Mouse (Mus musculus) gonadal fat pad, adult 2 months (tissue): ENCODE measurements around the gene Lrig2. TPM values are rescaled to one million over a fixed set of nuclear protein-coding genes. Genes with fewer than 3 reads are reported as not detected.

ENCODE experiments used
- DNase-seq: peaks from one replicate; pipeline ENCODE4 v3.0.0-alpha.2; 2012; ENCODE audit warnings: low read depth
- polyA plus RNA-seq: library from polyadenylated mRNA; depleted of rRNA; stranded (reverse); fragments of >200 nt; gene quantifications from 2 replicates; pipeline ENCODE4 v1.2.3, GENCODE M21; 2012; rRNA removed

Gene Lrig2
- 10.4 and 10.5 TPM in 2 replicates for polyA plus RNA-seq

- DNase-seq: peak; percentile 84
These were observed at the start of gene Lrig2 for GRCm38 (mm10) chr3:104511538-104512423. TSS of gene Lrig2 (minus strand) at chr3:104511918.

DNA sequence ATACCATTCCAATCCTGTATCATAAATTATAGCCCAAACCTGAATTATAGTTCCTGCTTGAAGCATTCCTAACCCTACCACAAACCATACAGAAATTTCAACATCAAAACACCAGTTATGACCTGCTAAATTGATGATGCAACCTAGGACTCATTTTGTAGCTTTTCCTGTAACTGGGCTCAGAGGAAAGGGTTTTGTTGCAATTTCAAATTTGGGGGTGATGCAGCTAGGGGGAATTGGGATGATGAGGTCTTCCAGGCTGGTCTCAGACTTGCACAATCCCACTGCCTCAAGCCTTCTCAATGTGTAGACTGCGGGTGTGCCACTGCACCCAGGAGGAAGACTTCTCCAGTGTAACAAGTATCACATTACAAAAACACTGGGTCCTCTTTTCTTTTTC lies 44.9 kb upstream of the Lrig2 start:
- no peak for DNase-seq

DNA sequence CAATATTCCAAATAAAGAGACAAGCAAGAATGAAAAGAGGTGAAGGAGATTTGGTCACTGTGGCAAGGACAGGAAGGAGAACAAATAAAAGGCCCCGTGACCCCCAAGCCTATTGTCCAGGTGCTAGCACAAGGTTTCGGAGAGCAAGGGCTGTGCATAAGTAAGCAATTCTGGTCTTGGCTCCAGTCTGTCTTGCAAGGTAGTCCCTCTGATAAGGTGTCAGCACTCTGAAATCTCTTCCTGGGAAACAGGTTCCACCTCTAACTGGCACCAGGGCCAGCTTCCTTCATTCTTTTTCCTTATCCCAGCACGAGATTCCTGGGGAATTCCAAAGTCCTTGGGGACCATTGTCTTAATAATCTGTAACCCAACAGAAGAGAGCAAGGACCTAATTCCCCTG lies 38.9 kb upstream of the Lrig2 start:
- DNase-seq: no peak

DNA sequence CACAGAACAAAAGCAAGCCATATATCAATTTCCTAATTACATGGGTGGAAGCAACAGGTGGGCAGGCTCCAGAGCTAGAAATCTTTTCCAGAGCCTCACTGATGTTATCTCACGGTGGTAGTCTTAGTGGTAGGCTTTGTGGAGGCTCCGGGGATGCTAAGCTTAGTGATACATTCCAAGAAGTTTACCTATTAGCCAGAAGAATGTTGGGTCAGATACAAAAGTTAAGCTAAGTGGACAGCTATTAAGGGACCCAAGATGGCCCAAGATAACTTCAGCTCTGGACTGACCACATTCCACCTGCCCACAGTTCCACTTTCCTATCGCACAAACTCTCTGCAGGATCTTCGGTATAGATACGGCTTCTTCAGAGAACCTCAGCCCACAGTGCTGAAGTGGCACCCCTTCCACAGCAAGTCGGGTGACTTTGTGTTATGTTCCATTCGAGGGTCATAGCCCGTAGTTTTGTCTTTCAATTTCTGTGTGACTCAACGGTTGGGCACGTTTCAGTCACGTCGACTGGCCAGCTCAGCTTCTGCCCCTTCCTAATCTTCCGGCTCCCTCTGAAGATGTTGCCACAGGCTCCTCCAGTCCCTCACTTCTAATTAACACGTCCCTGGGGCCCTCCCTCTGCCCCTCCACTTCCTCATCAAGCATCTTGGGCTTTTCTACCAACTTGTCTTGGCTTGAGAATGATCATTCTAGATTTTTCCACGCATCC lies 36.8 kb upstream of the Lrig2 start:
- no peak for DNase-seq

DNA sequence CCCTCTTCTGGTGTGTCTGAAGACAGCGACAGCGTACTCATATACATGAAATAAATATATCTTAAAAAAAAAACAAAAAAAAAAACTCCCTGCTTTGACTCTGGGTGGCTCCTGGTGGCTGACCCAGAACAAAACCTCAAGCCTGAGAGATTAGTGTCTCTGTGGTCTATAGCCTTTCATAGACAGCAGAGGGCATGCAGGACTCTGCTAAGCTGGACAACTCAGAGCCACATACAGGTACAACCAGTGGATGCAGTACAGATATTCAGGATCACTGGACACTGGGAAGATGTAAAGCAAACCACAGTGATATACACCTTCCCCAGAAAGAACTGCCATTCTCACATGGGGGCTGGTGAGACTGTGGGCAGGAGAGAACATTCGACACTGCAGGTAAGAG lies 32.1 kb upstream of the Lrig2 start:
- DNase-seq: no peak

GRCm38 (mm10) chr3:104542065-104542429 lies 30.3 kb upstream of the Lrig2 start:
- no peak for DNase-seq

DNA sequence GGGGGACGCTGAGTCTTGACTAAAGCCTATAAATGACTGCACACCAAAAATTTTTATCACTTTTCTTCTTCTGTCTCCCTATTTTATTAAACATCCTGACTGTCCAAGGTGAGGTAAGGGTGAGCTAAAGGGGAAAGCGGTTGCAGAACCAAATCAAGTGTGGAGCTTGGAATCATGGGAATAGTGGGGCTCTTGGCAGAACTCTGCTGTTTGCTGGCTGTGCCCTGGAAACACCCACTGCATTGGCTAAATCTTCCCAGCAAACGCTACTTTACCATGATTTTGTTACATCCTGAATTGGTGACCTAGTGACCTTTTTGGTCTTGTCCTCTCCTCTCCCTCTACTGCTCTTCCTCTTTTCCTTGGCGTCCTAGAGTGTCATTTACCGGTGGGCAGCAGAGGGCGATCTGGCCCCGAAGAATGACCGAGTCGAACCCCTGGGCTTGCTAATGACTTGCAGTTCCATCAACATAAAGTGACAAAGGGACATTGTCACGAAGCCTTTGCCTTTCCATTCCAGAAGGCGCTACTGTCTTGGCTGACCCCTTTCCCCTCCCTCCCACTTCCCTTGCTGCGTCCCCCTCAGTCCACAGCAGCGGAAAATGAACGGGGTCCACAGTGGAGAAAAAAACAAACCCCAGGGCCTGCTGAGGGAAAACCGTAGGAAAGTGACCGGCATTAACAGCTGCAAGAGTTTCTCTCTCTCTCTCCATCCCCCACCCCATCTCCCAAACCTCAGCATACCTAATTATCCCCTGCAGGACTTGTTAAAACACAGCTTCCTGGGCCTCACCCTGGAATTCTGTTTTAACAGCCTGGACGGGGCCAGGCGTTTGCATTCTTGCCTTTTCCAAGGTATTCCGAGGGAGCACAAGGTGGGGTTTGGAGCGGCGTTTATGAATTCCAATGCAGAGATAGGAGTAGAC lies 29.7 kb upstream of the Lrig2 start:
- DNase-seq: peak; percentile 80

- peak; percentile 93 for DNase-seq
These were observed 28.9 kb upstream of the Lrig2 start for GRCm38 (mm10) chr3:104540480-104541138.

GRCm38 (mm10) chr3:104533223-104533622 lies 21.5 kb upstream of the Lrig2 start:
- no peak for DNase-seq

DNA sequence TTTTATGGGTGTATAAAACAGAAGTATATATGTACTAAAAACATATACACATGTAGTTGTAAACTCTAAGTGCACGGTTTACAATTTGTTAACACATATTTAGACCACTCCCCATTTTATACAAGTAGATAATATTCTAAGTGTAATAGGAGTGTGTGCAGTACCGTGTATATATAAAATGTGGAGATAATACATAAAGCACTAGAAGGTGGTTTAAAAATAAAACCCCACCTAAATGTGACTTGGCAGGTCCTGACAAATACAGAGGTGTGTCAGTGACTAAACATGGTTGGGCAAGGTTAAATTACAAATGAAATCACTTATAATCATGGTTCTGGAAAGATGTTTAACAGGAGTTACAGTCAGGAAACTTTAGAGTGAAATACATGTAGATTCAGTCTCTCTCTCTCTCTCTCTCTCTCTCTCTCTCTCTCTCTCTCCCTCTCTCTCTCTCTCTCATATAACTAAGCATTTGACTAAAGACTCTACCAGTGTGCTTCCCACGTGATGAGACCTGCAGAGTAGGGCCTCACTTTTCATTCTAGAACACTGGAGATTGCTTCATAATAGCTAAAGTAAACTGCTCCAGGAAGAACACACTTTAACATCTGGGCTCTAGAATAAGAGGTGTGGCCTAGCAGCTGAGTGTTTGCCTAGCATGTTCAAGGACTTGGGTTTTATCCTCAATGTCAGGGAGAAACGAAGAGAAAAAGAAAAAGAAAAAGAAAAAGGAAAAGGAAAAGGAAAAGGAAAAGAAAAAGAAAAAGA lies 14.6 kb upstream of the Lrig2 start:
- DNase-seq: no peak

- no peak for DNase-seq
These were observed 13.8 kb upstream of the Lrig2 start for GRCm38 (mm10) chr3:104525516-104525915.

GRCm38 (mm10) chr3:104525029-104525428 lies 13.3 kb upstream of the Lrig2 start:
- DNase-seq: no peak

DNA sequence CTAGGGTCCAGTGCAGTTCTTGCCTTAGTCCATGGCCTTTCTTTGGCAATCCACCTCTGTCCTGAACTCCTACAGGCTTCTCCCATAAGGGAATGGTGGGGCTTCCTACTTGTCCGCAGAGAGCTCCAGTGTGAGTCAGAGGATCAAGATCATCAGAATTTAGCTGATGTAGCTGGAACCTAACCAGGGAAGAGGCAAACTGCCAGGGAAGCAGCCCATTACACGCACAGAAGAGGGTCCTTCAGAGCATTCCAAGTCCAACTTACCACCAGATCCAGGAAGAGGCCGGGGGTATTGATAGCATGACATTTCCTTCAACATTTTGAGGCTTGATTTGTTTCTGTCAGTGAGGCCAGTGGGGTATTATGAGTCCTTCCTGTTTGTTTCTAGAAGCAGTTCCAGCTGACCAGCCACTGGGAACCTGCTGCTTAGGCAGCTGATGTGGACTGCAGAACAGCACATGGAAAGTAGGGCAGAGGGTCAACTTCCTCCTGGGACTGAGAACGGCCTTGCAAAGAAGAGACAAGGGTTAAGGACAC lies 11.7 kb upstream of the Lrig2 start:
- no peak for DNase-seq

DNA sequence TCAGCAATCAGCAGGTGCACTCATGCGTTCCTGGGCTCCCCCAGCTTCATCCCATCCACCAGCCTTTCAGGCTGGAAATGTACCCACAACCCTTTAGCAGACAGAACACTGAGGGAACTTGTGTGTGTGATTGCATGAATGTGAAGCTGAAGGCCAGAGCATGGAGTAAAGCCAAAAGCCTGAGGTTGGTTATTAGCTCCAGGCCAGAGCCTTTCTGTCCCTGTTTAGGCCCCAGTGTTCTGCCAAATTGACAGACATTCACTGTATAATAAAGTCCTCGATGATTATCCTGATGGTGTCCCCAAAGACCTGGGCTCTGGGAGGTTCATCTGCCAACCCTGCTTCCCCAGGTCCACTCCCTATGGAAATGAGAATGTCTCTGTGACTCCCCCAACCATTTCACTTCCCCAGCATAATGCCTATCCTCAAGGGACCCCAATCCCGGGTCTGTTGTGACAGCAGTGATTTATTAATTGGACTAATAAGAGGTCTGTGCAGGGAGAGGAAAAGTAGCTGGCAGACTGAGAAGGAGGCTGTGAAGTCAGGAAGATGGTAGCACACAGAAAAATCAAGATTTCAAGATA lies 9.7 kb upstream of the Lrig2 start:
- DNase-seq: no peak

GRCm38 (mm10) chr3:104520471-104520870 lies 8.8 kb upstream of the Lrig2 start:
- no peak for DNase-seq

GRCm38 (mm10) chr3:104518931-104519330 lies 7.2 kb upstream of the Lrig2 start:
- no peak for DNase-seq

- DNase-seq: no peak
These were observed 6.7 kb upstream of the Lrig2 start for GRCm38 (mm10) chr3:104518411-104518810.

DNA sequence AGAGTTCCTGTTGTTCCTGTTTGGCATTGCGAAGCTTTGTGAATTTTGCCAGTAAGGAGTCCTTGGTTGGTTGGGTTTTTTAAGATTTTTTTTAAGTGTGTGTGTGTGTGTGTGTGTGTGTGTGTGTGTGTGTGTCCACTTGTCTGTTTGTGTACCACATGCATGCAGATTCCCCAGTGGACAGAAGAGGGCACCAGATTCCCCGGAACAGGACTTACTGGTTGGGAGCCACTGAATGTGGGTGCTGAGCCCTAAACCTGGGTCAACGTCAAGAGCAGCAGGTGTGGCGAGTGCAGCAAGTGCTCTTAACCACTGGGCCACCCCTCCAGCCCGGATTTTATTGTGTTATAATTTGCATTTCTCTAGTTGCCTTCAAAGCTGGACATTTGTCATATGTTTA lies 5.4 kb upstream of the Lrig2 start:
- no peak for DNase-seq

GRCm38 (mm10) chr3:104514510-104514909 lies 2.8 kb upstream of the Lrig2 start:
- no peak for DNase-seq

DNA sequence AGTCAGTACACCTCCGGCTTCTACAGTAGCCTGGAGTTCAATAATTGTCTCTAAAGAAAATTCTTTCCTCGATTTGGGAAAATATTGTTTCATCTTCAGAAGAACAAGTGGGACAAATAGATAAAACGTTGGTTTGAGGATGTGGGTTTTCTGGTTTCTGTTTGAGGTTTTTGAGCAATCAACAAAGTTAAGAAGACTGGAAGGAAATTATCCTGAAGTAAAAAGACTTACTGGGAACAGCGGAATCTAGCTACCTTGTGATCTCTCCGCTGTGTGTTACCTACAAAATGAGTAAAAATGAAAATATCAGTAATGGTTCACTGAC lies 668 bp upstream of the Lrig2 start:
- no peak for DNase-seq
